Comparison of ENCODE assay signal across 8 mouse cellular contexts in genomic region chr10:96955036-96955775, GRCm38 (mm10).
A peak's percentile ranks its signal among the peaks of the same experiment; 100 is the strongest.
DNase-seq lines count a peak whose midpoint lies in the region; ATAC-seq and TF ChIP-seq lines count a peak whose summit lies in the region.

No protein-coding gene starts in this region.

- 11% methylated on average over 12 of the region's 12 CpGs for WGBS in embryonic facial prominence, embryonic 13.5 days
- 30% methylated on average over 12 of the region's 12 CpGs for WGBS in limb, embryonic 10.5 days

- no peaks in the 10 kb centered on the region for H3K9me3 ChIP-seq in embryonic facial prominence, embryonic 13.5 days
- no peaks in the 10 kb centered on the region for H3K9me3 ChIP-seq in limb, embryonic 10.5 days (replicated peaks)

- intact Hi-C loops in left cerebral cortex, postnatal 4 days (cut with DNase I) = loop anchor here (10.0 kb wide), 1 partner anchor 360 kb away; no protein-coding TSS in a partner anchor
- intact Hi-C loops in left cerebral cortex, adult 2 months (cut with DNase I) = loop anchor here (10.0 kb wide), 1 partner anchor 340 kb away; the partner anchor contains the start of gene Btg1

- H3K4me3 ChIP-seq in left cerebral cortex, adult 2 months = no peak overlapping the region
- peak overlapping the region; percentile 18 for H3K4me3 ChIP-seq in embryonic facial prominence, embryonic 13.5 days
- no peak overlapping the region for H3K4me3 ChIP-seq in limb, embryonic 10.5 days

- H3K27ac ChIP-seq in left cerebral cortex, adult 2 months = no peak overlapping the region
- peak overlapping the region; percentile 56 for H3K27ac ChIP-seq in embryonic facial prominence, embryonic 13.5 days
- H3K27ac ChIP-seq in limb, embryonic 10.5 days = no peak overlapping the region

- no peak for TF ChIP-seq CTCF in left cerebral cortex, adult 2 months (IDR thresholded peaks at IDR 0.05)

- ATAC-seq in embryonic facial prominence, embryonic 13.5 days (ENCODE audit: insufficient number of reproducible peaks, insufficient read depth, low FRiP score, low TSS enrichment, low read depth) = peak; percentile 64
- no peak for ATAC-seq in granulocyte monocyte progenitor cell, adult 5-6 weeks (replicated peaks; ENCODE audit: poor library complexity, severe bottlenecking)

- H3K36me3 ChIP-seq in embryonic facial prominence, embryonic 13.5 days = no peaks in the 10 kb centered on the region
- no peaks in the 10 kb centered on the region for H3K36me3 ChIP-seq in limb, embryonic 10.5 days

- H3K4me1 ChIP-seq in embryonic facial prominence, embryonic 13.5 days = peaks cover 19% of the 10 kb centered on the region
- H3K4me1 ChIP-seq in limb, embryonic 10.5 days = peaks cover 13% of the 10 kb centered on the region

- no peaks in the 10 kb centered on the region for H3K27me3 ChIP-seq in embryonic facial prominence, embryonic 13.5 days
- H3K27me3 ChIP-seq in limb, embryonic 10.5 days (ENCODE audit: low read depth, poor library complexity, severe bottlenecking) = no peaks in the 10 kb centered on the region

- peak; percentile 1 for DNase-seq in left cerebral cortex, postnatal 4 days
- no peak for DNase-seq in left cerebral cortex, adult 2 months (ENCODE audit: extremely low spot score in 1 of 2, low spot score in 2 of 2)
- DNase-seq in limb, embryonic 10.5 days (ENCODE audit: low spot score) = peak; percentile 30
- peak; percentile 63 for DNase-seq in retina, embryonic 14.5 days (ENCODE audit: low spot score)
- DNase-seq in adrenal gland, adult 8-10 months = no peak
- DNase-seq in liver = no peak

- H3K9ac ChIP-seq in embryonic facial prominence, embryonic 13.5 days = peak overlapping the region; percentile 54

- peak overlapping the region; percentile 51 for H3K4me2 ChIP-seq in embryonic facial prominence, embryonic 13.5 days

Comparison
In these comparisons a context has a peak if more than half of its experiments do, and no peak if none do; other contexts are left out.
1. DNase-seq: peak in left cerebral cortex, postnatal 4 days (single experiment), limb, embryonic 10.5 days (single experiment) and retina, embryonic 14.5 days (single experiment); none in left cerebral cortex, adult 2 months (0 of 2), adrenal gland, adult 8-10 months (single experiment) and liver (single experiment).